Mouse (Mus musculus): ENCODE measurements around the gene Arid5b. TPM values are rescaled to one million over a fixed set of nuclear protein-coding genes. Genes with fewer than 3 reads are reported as not detected.

Gene Arid5b
- total RNA-seq, 2 experiments from 2014 or later: 8.3 to 16.9 TPM

DNA sequence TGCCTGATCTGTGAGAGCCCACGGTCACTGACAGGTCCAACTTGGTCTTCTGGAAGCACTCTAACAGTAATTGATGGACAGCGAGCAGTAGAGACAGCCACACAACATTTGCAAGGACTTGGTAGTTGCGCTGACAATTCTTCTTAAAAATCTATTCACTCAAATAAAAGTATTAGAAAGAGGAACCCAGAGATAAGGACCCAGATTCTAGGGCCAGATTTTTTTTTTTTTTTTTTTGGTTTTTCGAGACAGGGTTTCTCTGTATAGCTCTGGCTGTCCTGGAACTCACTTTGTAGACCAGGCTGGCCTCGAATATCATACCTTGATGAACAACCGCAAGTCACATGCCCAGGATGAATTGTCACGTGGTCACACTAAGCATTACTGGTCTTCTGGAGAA is 137.0 kb downstream of the Arid5b start:
- intact Hi-C loops (cut with DNase I): no loop called here
- Histone ChIP-seq H3K27ac (no peak overlapping the region), H3K4me3 (no peak overlapping the region)
- no peak for DNase-seq
- no peak for TF ChIP-seq CTCF (IDR thresholded peaks at IDR 0.05)

DNA sequence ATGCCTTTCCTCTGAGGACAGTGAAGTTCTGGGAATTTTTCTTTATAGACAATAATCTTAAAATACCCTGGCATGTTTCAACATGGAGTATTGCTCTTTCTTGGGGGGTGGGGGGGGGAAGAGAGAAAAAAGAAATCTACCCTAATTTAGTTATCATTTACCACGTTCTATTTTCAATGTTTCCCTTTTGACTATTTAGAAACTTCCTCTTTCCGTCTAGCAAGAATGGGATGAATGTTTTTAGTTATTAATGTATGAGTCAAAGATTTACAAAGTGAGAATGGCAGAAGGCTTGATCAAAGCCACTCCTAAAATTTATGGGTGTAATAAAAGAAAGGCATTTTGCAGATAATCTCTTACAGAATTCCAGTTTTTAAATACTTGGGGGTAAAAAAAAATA is 137.7 kb downstream of the Arid5b start:
- TF ChIP-seq CTCF (IDR thresholded peaks at IDR 0.05): no peak
- no peak for DNase-seq
- intact Hi-C loops (cut with DNase I): no loop called here
- H3K4me3 ChIP-seq: no peak overlapping the region
- H3K27ac ChIP-seq: no peak overlapping the region

DNA sequence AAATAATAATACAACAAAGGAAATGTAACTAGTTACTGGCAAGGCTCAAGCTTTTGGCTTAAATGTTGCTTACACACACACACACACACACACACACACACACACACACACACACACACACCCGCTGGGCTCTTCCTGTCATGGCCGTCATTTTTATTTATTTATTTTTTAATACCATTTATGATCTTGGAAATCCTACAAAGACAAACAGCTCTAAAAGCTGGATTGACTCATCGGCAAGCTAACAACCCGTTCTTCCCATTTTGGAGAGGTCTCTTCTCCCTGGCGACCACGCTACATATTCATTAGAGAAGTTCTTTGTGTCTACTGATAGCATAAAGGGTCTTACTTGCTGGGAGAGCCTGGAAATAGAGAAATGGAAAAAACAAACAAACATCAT is 138.2 kb downstream of the Arid5b start:
- TF ChIP-seq CTCF (IDR thresholded peaks at IDR 0.05): no peak
- 0 out of 2 replicates have a peak overlapping the region, but pooled peaks have one; percentile 43 for H3K27ac ChIP-seq
- H3K4me3 ChIP-seq: no peak overlapping the region
- intact Hi-C loops (cut with DNase I): no loop called here
- no peak for DNase-seq

DNA sequence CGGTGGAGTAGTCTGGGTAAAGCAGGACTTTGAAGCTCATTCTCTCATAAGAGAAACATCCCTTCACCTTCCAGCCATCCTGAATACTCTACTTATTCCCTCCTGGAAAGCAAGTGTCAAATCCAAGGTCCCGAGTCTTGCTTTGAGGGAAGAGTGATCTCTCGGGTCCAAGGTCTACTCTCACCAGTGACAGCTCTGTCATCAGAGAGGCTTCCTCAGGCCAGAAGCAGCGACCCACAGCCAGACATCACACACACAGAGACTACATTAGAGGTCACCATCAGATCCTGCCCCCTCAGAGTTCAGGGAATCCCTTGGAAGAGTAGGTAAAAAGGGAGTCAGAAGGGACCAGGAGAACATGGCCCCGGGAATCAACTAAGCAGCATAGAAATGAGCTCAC is 140.4 kb downstream of the Arid5b start:
- no peak for TF ChIP-seq CTCF (IDR thresholded peaks at IDR 0.05)
- intact Hi-C loops (cut with DNase I): no loop called here
- Histone ChIP-seq H3K4me3 (no peak overlapping the region), H3K27ac (0 out of 2 replicates have a peak overlapping the region, but pooled peaks have one; percentile 17)
- DNase-seq: no peak

DNA sequence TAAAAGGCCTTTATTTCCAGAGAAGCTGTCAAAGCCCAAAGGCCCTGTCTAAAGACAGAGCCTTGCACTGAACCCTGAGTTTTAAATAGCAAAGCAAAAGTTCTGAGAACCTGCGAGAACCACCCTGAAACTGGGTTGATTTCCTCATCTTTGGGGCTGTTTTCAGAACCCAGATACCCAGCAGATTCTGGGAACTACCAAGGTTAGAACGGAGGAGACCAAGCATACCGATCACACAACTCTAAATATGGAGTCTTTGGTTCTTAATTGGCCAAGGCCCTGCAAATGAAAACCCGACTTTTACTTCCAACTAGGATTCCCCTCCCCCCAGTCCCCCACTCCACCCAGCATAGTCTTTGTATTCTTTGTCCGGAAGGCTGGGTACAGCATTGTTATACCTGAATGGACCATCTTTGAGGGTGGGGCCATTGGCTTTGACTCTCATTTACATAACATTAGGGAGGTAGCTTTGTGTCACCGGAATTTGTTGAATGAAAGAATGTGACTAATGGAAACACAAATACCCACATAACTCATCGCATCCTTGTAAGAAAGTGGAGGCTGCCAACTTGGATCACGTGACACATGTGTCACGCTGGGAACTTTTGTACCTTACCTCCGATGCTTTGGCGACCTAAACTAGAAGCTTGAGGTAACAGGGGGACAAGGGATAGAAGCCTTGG is 141.2 kb downstream of the Arid5b start:
- Histone ChIP-seq H3K4me3 (peak overlapping the region; percentile 74), H3K27ac (peak overlapping the region; percentile 99)
- TF ChIP-seq CTCF (IDR thresholded peaks at IDR 0.05): no peak
- intact Hi-C loops (cut with DNase I): no loop called here
- DNase-seq: no peak

DNA sequence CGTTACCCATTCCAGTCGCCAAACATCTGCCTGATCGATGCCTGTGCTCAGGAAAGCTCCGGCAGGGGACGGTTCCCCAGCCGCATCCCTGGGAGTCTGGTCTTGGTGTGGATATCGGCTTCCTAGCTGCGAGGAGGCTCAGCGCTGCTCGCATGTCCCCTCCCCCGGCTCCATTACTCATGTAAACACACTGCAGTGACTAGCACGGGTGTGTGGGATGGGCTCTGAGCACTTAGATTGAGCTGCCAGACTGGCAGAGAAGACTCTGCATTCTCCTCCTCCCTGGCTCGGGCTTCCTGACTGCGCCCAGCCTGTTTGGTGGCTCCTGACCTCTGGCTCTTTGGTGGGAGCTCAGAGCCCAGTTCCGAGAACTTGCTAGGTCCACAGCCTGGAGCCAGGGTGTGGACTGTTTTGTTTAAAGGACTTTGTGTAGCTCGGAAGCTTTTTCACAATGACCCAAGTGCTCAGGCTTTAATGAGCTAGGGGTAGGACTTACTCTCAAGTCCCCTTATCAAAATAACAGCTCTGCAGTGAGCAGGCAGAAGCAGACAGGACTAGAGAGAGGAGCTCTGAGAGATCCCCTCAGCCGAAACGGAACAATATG is 142.0 kb downstream of the Arid5b start:
- intact Hi-C loops (cut with DNase I): loop anchor here (1.0 kb wide), 1 partner anchor 8 kb away; no protein-coding TSS in a partner anchor

DNA sequence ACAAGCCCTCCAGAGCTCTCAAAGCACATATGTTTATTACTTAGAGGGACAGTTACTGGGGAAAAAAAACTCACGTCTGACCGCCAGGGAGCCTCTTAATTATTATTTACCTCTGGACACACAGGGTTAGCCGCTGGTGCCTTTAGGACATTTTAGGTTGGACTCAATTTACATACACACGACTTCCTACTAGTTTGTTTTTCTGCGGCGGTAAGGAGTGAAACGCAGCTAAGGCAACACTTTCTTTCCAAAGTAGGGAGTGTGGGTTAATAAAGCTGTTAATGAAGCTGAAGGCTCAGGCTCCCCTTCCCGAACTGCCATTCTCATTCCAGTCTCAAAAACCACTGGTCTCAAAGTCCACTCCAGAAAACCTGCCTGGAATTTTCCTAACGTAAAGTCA is 142.5 kb downstream of the Arid5b start:
- H3K27ac ChIP-seq: peak overlapping the region; percentile 99
- peak; percentile 21; the same call in 1 of the 2 replicates for TF ChIP-seq CTCF (IDR thresholded peaks at IDR 0.05)
- intact Hi-C loops (cut with DNase I): loop anchor here (1.0 kb wide), 1 partner anchor 8 kb away; no protein-coding TSS in a partner anchor

More for the DNA sequence above, 142.0 kb downstream of the Arid5b start:
- peak; percentile 91 for DNase-seq
- Histone ChIP-seq H3K4me3 (peak overlapping the region; percentile 74), H3K27ac (peak overlapping the region; percentile 99)
- TF ChIP-seq CTCF (IDR thresholded peaks at IDR 0.05): no peak

DNA sequence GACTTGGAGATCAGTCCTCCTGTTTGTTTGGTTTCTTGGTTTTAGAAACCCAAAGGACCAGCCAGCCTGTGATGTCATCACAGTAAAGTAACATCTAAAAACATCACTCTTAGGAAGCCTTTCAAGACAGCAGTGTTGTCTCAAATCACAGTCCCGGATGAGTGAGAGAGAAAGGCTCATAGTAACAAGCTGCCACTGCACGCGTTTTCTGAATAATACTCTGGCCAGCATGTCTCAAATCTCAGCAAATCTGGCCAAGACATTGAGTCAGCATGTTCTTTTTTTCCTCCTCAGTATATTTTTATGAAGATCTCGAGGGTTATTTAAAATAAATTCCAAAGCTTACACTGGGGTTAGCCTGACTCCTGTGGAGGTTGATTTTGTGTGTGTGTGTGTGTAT is 143.1 kb downstream of the Arid5b start:
- TF ChIP-seq CTCF (IDR thresholded peaks at IDR 0.05): no peak
- H3K27ac ChIP-seq: peak overlapping the region; percentile 99
- peak overlapping the region; percentile 74 for H3K4me3 ChIP-seq
- DNase-seq: no peak
- intact Hi-C loops (cut with DNase I): loop anchor here (1.0 to 2.0 kb wide), 2 partner anchors 31 to 74 kb away; no protein-coding TSS in a partner anchor

More for the DNA sequence above, 142.5 kb downstream of the Arid5b start:
- DNase-seq: no peak
- H3K4me3 ChIP-seq: peak overlapping the region; percentile 74

DNA sequence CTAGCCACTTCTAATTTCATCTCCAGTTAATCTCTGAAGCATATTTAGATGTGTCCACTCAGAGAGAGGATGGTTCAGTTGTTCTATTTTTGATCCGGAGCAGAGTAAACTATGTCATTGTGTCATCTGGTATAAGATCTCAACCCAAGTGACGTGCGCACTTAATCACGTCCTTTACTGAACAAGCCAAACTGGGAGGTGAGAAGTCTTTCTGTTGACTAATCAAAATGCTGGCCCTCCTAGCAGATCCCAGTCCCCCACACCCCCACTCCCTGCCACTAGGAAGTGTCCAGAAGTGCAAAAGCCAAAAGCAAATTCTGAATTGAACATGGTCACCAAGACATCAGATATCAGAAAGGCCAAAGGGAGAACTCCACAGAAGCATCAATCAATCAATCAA is 144.0 kb downstream of the Arid5b start:
- Histone ChIP-seq H3K4me3 (peak overlapping the region; percentile 74), H3K27ac (peak overlapping the region; percentile 99)
- intact Hi-C loops (cut with DNase I): loop anchor here (2.0 kb wide), 1 partner anchor 30 kb away; no protein-coding TSS in a partner anchor
- DNase-seq: peak; percentile 48
- no peak for TF ChIP-seq CTCF (IDR thresholded peaks at IDR 0.05)

DNA sequence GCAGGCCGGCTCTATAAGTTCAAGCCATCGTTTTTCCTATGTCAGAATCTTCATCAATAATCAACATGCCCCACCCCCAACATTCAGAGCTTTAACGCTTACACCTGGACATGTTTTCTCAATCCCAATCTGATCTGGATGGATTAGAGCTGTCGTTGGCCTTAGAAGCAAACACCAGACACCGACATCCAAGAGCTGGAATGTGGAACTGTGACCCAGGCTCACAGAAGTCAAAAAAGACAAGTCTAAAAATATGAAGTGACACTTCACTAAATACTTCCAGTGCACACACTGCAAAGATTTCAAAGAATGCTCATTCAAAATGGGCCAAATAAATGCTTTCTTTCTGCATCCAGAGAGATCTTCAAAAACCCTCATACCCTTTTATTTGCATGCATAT is 144.5 kb downstream of the Arid5b start:
- intact Hi-C loops (cut with DNase I): loop anchor here (2.0 kb wide), 1 partner anchor 29 kb away; no protein-coding TSS in a partner anchor
- Histone ChIP-seq H3K27ac (peak overlapping the region; percentile 99), H3K4me3 (peak overlapping the region; percentile 74)
- DNase-seq: no peak
- no peak for TF ChIP-seq CTCF (IDR thresholded peaks at IDR 0.05)

DNA sequence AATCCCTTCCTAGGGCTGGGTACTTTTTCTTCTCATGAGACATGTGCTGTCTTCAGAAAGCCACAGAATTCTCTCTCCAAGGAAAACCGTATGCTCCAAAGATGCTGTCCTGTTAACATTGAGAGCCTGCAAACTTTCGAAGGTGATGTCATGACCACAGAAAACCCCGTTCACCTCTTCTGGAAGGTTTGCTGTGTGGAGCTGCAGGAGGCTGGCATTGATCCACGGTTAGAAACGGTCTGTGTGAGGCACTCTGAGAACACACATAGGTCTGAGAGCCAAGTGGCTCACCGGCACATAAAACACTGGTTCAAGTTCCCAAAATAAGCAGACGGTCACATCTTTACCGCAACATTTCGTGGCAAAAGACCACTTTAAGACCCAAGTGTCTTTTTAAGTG is 145.9 kb downstream of the Arid5b start:
- peak; percentile 46 for DNase-seq
- TF ChIP-seq CTCF (IDR thresholded peaks at IDR 0.05): no peak
- peak overlapping the region; percentile 74 for H3K4me3 ChIP-seq
- intact Hi-C loops (cut with DNase I): no loop called here
- peak overlapping the region; percentile 99 for H3K27ac ChIP-seq

DNA sequence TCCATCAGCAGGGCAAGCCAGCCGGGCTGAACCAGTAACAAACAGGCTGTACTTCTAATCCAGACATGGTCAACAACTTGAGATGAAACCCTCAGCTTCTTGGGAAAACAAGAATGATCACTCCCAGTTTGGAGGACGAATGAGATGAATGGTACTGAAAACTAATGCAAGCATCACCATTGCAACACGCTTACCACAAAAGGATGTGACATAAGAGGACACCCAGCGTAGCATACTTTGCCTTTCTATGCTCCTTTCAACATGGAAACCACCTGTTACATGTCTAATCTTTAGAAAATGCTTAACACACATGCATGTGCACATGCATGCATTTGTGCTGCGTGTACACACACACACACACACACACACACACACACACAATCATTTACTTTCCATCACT is 146.4 kb downstream of the Arid5b start:
- no peak for TF ChIP-seq CTCF (IDR thresholded peaks at IDR 0.05)
- Histone ChIP-seq H3K4me3 (peak overlapping the region; percentile 74), H3K27ac (peak overlapping the region; percentile 99)
- DNase-seq: no peak
- intact Hi-C loops (cut with DNase I): no loop called here

DNA sequence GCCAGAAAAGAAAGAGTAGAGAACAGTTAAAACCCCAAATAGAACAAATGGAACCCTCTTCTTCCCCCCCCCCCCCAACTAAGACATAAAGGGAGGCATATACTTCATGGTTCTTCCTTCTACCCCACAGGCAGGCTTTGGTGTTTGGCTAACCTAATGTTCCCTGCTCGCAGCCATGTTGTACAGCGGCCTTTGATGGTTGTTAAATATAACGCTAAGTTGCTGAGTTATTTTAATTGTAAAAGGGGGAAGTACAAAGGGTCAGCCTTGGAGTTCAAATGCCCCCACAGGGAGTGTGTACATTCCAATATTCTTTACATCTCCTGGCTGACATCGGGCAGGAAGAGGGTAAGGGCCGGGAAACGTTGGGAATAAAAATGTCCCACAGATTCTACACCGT is 148.9 kb downstream of the Arid5b start:
- no peak for TF ChIP-seq CTCF (IDR thresholded peaks at IDR 0.05)
- H3K27ac ChIP-seq: peak overlapping the region; percentile 87
- DNase-seq: no peak
- H3K4me3 ChIP-seq: peak overlapping the region; percentile 74
- intact Hi-C loops (cut with DNase I): loop anchor here (5.0 kb wide), 1 partner anchor 37 kb away; no protein-coding TSS in a partner anchor

Measured in gastrocnemius, adult 2 months (tissue).